Mouse (Mus musculus) olfactory bulb, adult 2 months (tissue): ENCODE results near the gene Ski.

Experiments
- CTCF ChIP-seq: fragments of 200-500 bp; IDR thresholded peaks from 2 replicates; pipeline ENCODE4 v1.5.1; 2012; ENCODE audit warnings: low read depth, mild to moderate bottlenecking, low read length, moderate library complexity; ENCODE audit not compliant: insufficient read depth
- POLR2A ChIP-seq: fragments of 200-500 bp; IDR thresholded peaks from 2 replicates; pipeline ENCODE4 v1.6.1; 2012; ENCODE audit warnings: mild to moderate bottlenecking, low read depth, low read length, moderate library complexity; ENCODE audit not compliant: insufficient read depth

DNA sequence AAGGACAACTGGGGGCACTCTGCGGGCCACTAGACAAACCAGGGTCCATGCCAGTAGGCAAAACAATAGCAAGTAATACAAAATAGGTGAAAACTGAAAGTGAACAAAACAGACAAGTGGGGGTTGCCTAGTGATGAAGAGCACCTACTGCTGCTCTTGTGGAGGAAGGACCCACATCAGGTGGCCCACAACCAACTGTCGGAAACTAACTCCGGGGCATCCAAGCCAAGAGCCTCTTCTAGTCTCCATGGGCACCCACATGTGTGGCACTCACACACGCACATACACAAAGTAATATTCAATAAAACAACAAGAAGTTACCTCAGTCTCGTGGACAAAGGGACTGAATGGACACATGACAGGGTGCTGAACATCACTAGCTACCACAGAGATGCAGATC, 12.9 kb downstream of the Ski start:
- TF ChIP-seq POLR2A, result no peak
- no peak for TF ChIP-seq CTCF
